8 mouse cellular contexts compared by ENCODE assay signal in genomic region chr8:58146961-58147360, GRCm38 (mm10).
DNase-seq lines count a peak whose midpoint lies in the region; ATAC-seq lines count a peak whose summit lies in the region.

No protein-coding gene starts in this region.

- ATAC-seq in midbrain, embryonic 11.5 days (ENCODE audit: low FRiP score): 0 out of 2 replicates have a peak, but pooled peaks have one; percentile 62
- ATAC-seq in midbrain, embryonic 15.5 days (replicated peaks): no peak; the same call in 1 of the 2 replicates
- 0 out of 2 replicates have a peak, but pooled peaks have one; percentile 56 for ATAC-seq in hindbrain, embryonic 16.5 days
- no peak for ATAC-seq in erythroblast, adult 5-6 weeks (replicated peaks; ENCODE audit: low FRiP score, poor library complexity, severe bottlenecking)

- H3K9ac ChIP-seq in midbrain, embryonic 11.5 days (ENCODE audit: low read length): no peak overlapping the region
- H3K9ac ChIP-seq in midbrain, embryonic 15.5 days: no peak overlapping the region
- no peak overlapping the region for H3K9ac ChIP-seq in hindbrain, embryonic 16.5 days (ENCODE audit: low read depth, low read length)

- intact Hi-C loops in left cerebral cortex, postnatal 4 days (cut with DNase I): no loop called here

- H3K9me3 ChIP-seq in midbrain, embryonic 11.5 days (ENCODE audit: control insufficient read depth, low read length): no peaks in the 10 kb centered on the region
- no peaks in the 10 kb centered on the region for H3K9me3 ChIP-seq in midbrain, embryonic 15.5 days
- H3K9me3 ChIP-seq in hindbrain, embryonic 16.5 days (ENCODE audit: control insufficient read depth, low read length): no peaks in the 10 kb centered on the region

- H3K4me3 ChIP-seq in midbrain, embryonic 11.5 days (ENCODE audit: low read depth, low read length): no peak overlapping the region
- no peak overlapping the region for H3K4me3 ChIP-seq in midbrain, embryonic 15.5 days
- H3K4me3 ChIP-seq in hindbrain, embryonic 16.5 days (ENCODE audit: low read length): no peak overlapping the region

- no peaks in the 10 kb centered on the region for H3K27me3 ChIP-seq in midbrain, embryonic 11.5 days (ENCODE audit: control insufficient read depth, insufficient read depth, low read length)
- no peaks in the 10 kb centered on the region for H3K27me3 ChIP-seq in midbrain, embryonic 15.5 days (replicated peaks)
- no peaks in the 10 kb centered on the region for H3K27me3 ChIP-seq in hindbrain, embryonic 16.5 days (replicated peaks; ENCODE audit: control insufficient read depth, insufficient read depth, low read length)

- H3K4me2 ChIP-seq in midbrain, embryonic 11.5 days: no peak overlapping the region
- H3K4me2 ChIP-seq in midbrain, embryonic 15.5 days: no peak overlapping the region
- H3K4me2 ChIP-seq in hindbrain, embryonic 16.5 days (ENCODE audit: low read length): no peak overlapping the region

- 24% methylated on average over 1 of the region's 1 CpGs for whole genome bisulfite sequencing in midbrain, embryonic 11.5 days
- WGBS in midbrain, embryonic 15.5 days: 17% methylated on average over 1 of the region's 1 CpGs
- 21% methylated on average over 1 of the region's 1 CpGs for WGBS in hindbrain, embryonic 16.5 days

- H3K27ac ChIP-seq in midbrain, embryonic 11.5 days (ENCODE audit: low read depth, low read length): no peak overlapping the region
- H3K27ac ChIP-seq in midbrain, embryonic 15.5 days: no peak overlapping the region
- H3K27ac ChIP-seq in hindbrain, embryonic 16.5 days (ENCODE audit: low read depth, low read length): no peak overlapping the region

- no peaks in the 10 kb centered on the region for H3K36me3 ChIP-seq in midbrain, embryonic 11.5 days (ENCODE audit: control insufficient read depth, insufficient read depth, low read length)
- H3K36me3 ChIP-seq in midbrain, embryonic 15.5 days (replicated peaks): no peaks in the 10 kb centered on the region
- no peaks in the 10 kb centered on the region for H3K36me3 ChIP-seq in hindbrain, embryonic 16.5 days (ENCODE audit: control insufficient read depth, insufficient read depth, low read length)

- no peaks in the 10 kb centered on the region for H3K4me1 ChIP-seq in midbrain, embryonic 11.5 days (ENCODE audit: control insufficient read depth, insufficient read depth, low read length)
- H3K4me1 ChIP-seq in midbrain, embryonic 15.5 days: no peaks in the 10 kb centered on the region
- no peaks in the 10 kb centered on the region for H3K4me1 ChIP-seq in hindbrain, embryonic 16.5 days (ENCODE audit: control insufficient read depth, insufficient read depth, low read depth, low read length)

- DNase-seq in midbrain, embryonic 11.5 days (ENCODE audit: low spot score, missing footprints): peak; percentile 89
- DNase-seq in adrenal gland, postnatal 14 days: peak; percentile 21
- peak; percentile 51 for DNase-seq in embryo, embryonic 10 days (ENCODE audit: low spot score)
- peak; percentile 57 for DNase-seq in left cerebral cortex, postnatal 4 days
- DNase-seq in telencephalon, adult 2 months (ENCODE audit: low read depth, low spot score): peak; percentile 23

Comparison
In these comparisons a context has a peak if more than half of its experiments do, and no peak if none do; other contexts are left out.
1. ATAC-seq: peak in midbrain, embryonic 11.5 days (single experiment) and hindbrain, embryonic 16.5 days (single experiment); none in midbrain, embryonic 15.5 days (single experiment) and erythroblast, adult 5-6 weeks (single experiment).
2. DNase-seq: peak in every context shown above with its lines; median percentile 89 in midbrain, embryonic 11.5 days; 57 in left cerebral cortex, postnatal 4 days; 51 in embryo, embryonic 10 days; 23 in telencephalon, adult 2 months; 21 in adrenal gland, postnatal 14 days.